Mouse (Mus musculus) stomach, postnatal 0 days (tissue): ENCODE measurements around the gene Elovl5. TPM values are rescaled to one million over a fixed set of nuclear protein-coding genes. Genes with fewer than 3 reads are reported as not detected.

Source experiments
- ATAC-seq: fragments of 200-750 bp; cut with Nextera tagmentation; 2 replicates; pipeline ENCODE4 v1.8.0; 2017; ENCODE audit not compliant: low FRiP score, low TSS enrichment
- DNase-seq: peaks from one replicate; pipeline ENCODE4 v3.0.0-alpha.2; 2016; ENCODE audit warnings: low spot score
- H3K27ac ChIP-seq: fragments of 300-500 bp; sonication (generic); replicated peaks from 2 replicates; pipeline ENCODE4 v1.5.1; 2014; ENCODE audit warnings: mild to moderate bottlenecking, control low read depth
- H3K27me3 ChIP-seq: fragments of 300-500 bp; sonication (generic); 2 replicates; pipeline ENCODE4 v1.6.1; 2014; ENCODE audit warnings: low read length; ENCODE audit not compliant: control insufficient read depth, insufficient read depth
- H3K36me3 ChIP-seq: fragments of 300-500 bp; sonication (generic); 2 replicates; pipeline ENCODE4 v1.6.1; 2014; ENCODE audit warnings: low read length, mixed read lengths; ENCODE audit not compliant: control insufficient read depth, insufficient read depth
- H3K4me1 ChIP-seq: fragments of 300-500 bp; sonication (generic); replicated peaks from 2 replicates; pipeline ENCODE4 v1.6.1; 2014; ENCODE audit warnings: antibody characterized with exemption; ENCODE audit not compliant: control insufficient read depth, insufficient read depth
- H3K4me2 ChIP-seq: fragments of 300-500 bp; sonication (generic); replicated peaks from 2 replicates; pipeline ENCODE4 v1.6.1; 2014; ENCODE audit warnings: low read depth, mild to moderate bottlenecking, control low read depth, moderate library complexity
- H3K4me3 ChIP-seq: fragments of 300-500 bp; sonication (generic); 2 replicates; pipeline ENCODE4 v1.5.1; 2014; ENCODE audit warnings: low read depth, low read length, control low read depth
- H3K9ac ChIP-seq: fragments of 300-500 bp; sonication (generic); 2 replicates; pipeline ENCODE4 v1.6.1; 2014; ENCODE audit warnings: mild to moderate bottlenecking, low read length, control low read depth, mixed read lengths
- H3K9me3 ChIP-seq: fragments of 300-500 bp; sonication (generic); 2 replicates; pipeline ENCODE4 v1.6.1; 2016; ENCODE audit warnings: low read length; ENCODE audit not compliant: control insufficient read depth
- CTCF ChIP-seq: IDR thresholded peaks from 2 replicates; pipeline ENCODE4 v1.5.1; 2016; ENCODE audit warnings: antibody characterized with exemption, low read depth, mild to moderate bottlenecking, moderate library complexity
- EP300 ChIP-seq: optimal IDR thresholded peaks from 2 replicates; pipeline ENCODE3; 2016; ENCODE audit warnings: antibody characterized with exemption
- WGBS: fragments of 180-500 bp; shearing (Covaris S2); extraction: QIAGEN DNeasy Blood & Tissue Kit; methylation state at CpG from one replicate; pipeline ENCODE4 v1.1.7; 2014; 5-methylcytosine and 5-hydroxymethylcytosine counted together
- polyA plus RNA-seq: library from polyadenylated mRNA; unstranded; fragments of >200 nt; fragmentation: Nextera tagmentation; extraction: Ambion mirVana; gene quantifications from 2 replicates; pipeline ENCODE4 v1.2.1, GENCODE M21; 2015

Elovl5 gene
- polyA plus RNA-seq, 1 experiment from 2014 or later: 38.0 TPM

DNA sequence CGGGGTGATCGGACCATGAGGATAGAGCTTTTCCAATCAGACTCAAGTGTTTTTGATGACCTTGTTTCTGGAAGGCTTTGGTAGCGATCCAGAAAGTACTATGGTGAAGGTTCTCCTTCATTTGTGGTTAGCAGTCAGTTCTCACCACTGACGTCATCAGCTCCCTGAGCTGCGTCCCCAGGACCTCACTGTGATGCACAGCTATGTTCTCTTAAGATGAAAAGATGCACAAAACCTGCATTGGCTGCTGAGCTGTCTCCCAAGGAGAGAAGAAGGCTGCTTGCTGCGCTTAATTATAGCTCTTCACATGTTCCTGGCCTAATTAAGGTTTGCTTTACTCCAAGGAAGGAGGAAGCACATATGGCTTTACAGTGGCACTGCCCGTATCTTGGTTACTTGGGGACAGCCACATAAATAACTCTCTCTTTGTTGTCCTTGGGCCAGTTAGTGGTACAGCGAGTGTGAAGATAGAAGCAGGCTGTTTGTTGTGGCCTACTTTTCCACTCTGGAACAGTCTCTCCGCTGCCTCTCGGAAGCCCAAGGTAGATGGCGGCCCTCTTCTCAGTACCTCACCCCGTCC lies 50.5 kb downstream of the Elovl5 start:
- 94% methylated on average over 12 of the region's 12 CpGs for WGBS
- Histone ChIP-seq H3K27ac (no peak overlapping the region), H3K9me3 (no peaks in the 10 kb centered on the region)

DNA sequence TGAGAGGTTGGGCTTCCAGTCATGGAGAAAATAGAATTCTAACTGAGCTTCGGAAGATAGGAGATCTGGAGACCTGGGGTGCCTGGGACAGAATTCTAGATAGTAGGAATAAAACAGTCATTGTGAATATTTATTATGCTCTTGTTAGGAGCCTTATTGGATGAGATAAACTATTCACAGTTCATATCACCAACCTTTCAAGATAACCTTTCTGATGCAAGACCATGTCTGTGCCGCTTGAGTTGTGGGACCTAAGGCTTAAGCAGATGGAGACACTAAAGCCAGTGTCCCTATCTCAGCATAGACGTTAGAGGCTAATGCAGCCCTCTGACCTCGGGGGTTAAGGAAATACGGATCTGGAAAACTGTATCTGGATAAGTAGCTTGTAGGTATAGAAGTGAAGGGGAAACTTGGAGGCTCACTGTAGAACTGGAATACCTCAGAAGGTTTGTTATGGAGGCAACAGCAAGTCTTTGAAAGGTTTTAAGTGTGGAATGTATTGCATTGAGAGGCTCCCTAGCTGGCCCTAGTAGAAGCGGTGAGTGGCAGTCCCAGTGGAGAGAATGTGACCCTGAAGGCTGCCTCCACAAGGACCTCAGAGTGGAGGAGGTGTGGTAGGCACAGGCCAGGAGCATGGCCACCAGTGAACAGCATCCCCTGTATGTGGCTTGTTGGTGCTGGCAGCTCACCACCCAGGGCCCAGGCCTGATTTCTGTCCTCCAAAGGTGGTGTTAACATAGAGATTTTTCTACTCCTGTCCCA lies 52.2 kb downstream of the Elovl5 start:
- Histone ChIP-seq H3K9me3 (no peaks in the 10 kb centered on the region), H3K4me3 (no peak overlapping the region), H3K36me3 (0 out of 2 replicates have a peak, but pooled peaks cover 2% of the 10 kb centered on the region), H3K4me2 (no peak overlapping the region), H3K27ac (no peak overlapping the region), H3K4me1 (no peaks in the 10 kb centered on the region), H3K9ac (no peak overlapping the region), H3K27me3 (no peaks in the 10 kb centered on the region)
- TF ChIP-seq EP300 (no peak), CTCF (no peak)
- no peak for DNase-seq
- ATAC-seq: no peak
- 79% methylated on average over 6 of the region's 6 CpGs for WGBS

More for the DNA sequence above, 50.5 kb downstream of the Elovl5 start:
- Histone ChIP-seq H3K27me3 (no peaks in the 10 kb centered on the region), H3K4me3 (no peak overlapping the region), H3K4me2 (no peak overlapping the region), H3K4me1 (no peaks in the 10 kb centered on the region), H3K9ac (no peak overlapping the region), H3K36me3 (0 out of 2 replicates have a peak, but pooled peaks cover 2% of the 10 kb centered on the region)
- ATAC-seq (no peak), DNase-seq (no peak)
- TF ChIP-seq EP300 (no peak), CTCF (no peak)

DNA sequence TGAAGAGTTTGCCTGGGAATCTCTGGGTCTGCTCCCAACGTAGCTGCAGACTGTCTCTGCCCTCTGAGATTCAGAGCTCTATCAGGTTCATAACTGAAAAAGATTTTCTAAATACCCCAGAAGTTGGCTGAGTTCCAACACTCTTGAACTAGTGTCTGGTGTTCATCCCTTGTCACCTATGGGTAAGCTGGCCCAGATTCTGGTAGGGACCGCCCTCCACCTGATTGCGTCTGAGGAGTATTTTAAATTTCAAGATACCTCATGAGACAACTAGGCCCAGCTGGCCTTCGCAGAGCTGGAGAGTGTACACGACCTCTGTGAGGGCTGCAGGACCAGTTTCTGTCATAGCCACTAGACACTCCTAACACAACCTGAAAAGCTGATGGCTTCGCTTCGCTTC lies 61.8 kb downstream of the Elovl5 start:
- Histone ChIP-seq H3K4me2 (no peak overlapping the region), H3K27ac (no peak overlapping the region), H3K27me3 (no peaks in the 10 kb centered on the region), H3K36me3 (peaks cover 3% of the 10 kb centered on the region; the same call in 1 of the 2 replicates), H3K9ac (no peak overlapping the region), H3K4me3 (no peak overlapping the region), H3K4me1 (no peaks in the 10 kb centered on the region), H3K9me3 (no peaks in the 10 kb centered on the region)
- WGBS: 77% methylated on average over 7 of the region's 7 CpGs
- TF ChIP-seq CTCF (no peak), EP300 (no peak)
- DNase-seq (no peak), ATAC-seq (no peak)

DNA sequence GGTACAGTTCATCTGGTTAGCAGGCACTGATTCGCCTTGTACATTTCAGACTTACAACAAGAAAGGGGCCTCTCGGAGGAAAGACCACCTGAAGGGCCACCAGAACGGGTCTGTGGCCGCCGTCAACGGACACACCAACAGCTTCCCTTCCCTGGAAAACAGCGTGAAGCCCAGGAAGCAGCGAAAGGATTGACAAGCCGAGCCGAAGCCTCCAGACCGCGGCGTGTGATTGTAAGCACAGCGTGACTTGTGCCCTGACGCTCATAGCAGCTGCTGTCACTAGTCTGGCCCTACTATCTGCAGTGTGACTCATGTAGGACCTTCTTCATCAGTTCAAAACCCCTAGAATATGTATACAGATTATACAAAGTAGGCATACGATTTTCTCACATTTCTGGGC lies 65.5 kb downstream of the Elovl5 start:
- Histone ChIP-seq H3K36me3 (peaks cover 3% of the 10 kb centered on the region; the same call in 1 of the 2 replicates), H3K4me3 (no peak overlapping the region), H3K4me1 (no peaks in the 10 kb centered on the region), H3K9me3 (no peaks in the 10 kb centered on the region), H3K27me3 (no peaks in the 10 kb centered on the region), H3K4me2 (no peak overlapping the region), H3K9ac (no peak overlapping the region), H3K27ac (no peak overlapping the region)
- DNase-seq (no peak), ATAC-seq (no peak)
- no peak for TF ChIP-seq CTCF
- TF ChIP-seq EP300: no peak
- WGBS: 93% methylated on average over 16 of the region's 16 CpGs

DNA sequence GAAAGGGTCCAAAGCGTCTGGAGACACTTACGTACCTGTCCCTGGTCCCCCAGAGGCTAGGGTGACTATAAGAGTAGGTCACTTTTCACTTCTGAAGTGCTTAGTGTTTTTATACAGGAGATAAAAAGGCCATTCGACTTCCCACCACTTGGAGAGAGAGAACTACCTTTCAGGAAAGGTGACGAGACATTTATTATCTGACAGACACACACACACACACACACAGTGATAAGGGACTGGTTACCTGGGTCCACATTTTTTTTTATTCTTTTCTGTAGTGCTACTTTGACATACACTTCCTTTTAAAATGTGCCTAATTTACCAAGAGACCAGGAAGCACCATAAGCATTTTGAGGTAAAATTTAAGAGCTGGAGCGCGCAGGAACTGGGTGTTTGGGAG lies 66.4 kb downstream of the Elovl5 start:
- no peak overlapping the region for H3K9ac ChIP-seq
- H3K36me3 ChIP-seq: peaks cover 3% of the 10 kb centered on the region; the same call in 1 of the 2 replicates
- TF ChIP-seq EP300: no peak
- TF ChIP-seq CTCF: no peak
- DNase-seq: no peak
- no peaks in the 10 kb centered on the region for H3K27me3 ChIP-seq
- no peaks in the 10 kb centered on the region for H3K9me3 ChIP-seq
- ATAC-seq: no peak
- H3K4me1 ChIP-seq: no peaks in the 10 kb centered on the region
- H3K4me3 ChIP-seq: no peak overlapping the region
- no peak overlapping the region for H3K4me2 ChIP-seq
- H3K27ac ChIP-seq: no peak overlapping the region
- 77% methylated on average over 6 of the region's 6 CpGs for WGBS

DNA sequence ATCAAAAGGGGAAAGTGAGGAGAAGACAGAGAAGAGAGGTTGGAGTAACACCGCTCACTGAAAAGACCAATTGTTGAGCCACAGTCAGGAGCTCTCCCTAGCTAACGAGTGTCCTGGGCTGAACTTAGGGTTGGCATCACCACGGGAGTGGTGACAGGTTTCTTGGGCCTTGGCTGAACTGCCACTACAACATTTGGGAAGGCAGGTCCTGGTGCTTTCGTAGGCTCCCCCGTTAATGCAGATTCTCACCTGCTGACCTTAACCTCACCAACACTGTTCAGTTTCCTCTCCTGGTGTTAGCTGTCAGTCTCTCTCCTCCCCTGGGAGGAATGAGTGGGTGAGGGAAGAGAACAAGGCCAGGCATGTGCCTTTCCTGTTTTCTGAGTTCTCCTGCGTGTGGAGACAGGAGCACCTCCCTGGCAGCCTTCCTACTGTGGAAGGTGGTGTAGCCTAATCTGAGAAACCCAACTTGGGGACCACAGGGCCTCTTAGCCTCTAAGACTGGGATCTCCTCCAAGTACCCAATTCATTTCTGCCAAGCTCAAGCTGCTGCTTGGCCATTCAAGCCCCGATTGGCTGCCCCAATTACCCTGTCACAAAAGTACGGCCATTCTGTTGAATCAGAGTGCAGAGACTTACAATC lies 69.1 kb downstream of the Elovl5 start:
- WGBS: 60% methylated on average over 8 of the region's 8 CpGs
- H3K36me3 ChIP-seq: no peaks in the 10 kb centered on the region
- H3K27ac ChIP-seq: peak overlapping the region; percentile 25; the same call in 1 of the 2 replicates
- no peaks in the 10 kb centered on the region for H3K4me1 ChIP-seq
- peak; percentile 21; the same call in 1 of the 2 replicates for ATAC-seq
- DNase-seq: no peak
- H3K9ac ChIP-seq: no peak overlapping the region
- H3K9me3 ChIP-seq: no peaks in the 10 kb centered on the region
- H3K4me3 ChIP-seq: no peak overlapping the region
- no peak overlapping the region for H3K4me2 ChIP-seq
- H3K27me3 ChIP-seq: no peaks in the 10 kb centered on the region
- TF ChIP-seq EP300 (no peak), CTCF (no peak)
